Mouse (Mus musculus): ENCODE results near the gene Cox7b2.
"Not testable (repeated sequence)": the region's sequence is repeated elsewhere in the genome, so short reads cannot be mapped to it uniquely, and the experiment has no call there.

Gene Cox7b2

DNA sequence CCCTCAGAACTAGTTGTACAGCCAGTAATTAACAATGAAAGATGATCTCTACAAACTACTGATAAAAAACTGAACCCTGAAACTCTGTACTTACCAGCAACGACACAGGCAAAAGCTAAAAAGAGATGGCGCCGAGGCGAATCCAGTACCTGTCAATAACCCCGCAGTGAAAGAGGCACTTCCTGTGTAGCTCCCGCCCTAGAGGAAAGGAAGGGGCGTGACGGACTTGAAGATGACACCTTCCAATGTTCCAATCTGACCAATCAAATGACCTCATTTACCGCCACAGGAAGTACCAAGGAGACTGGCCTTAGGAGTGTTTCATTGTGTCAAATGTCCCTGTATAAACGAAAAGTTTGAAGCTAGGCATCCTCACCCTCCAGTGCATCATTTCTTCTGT lies at the start of gene Cox7b2:
TSS of gene Cox7b2 (minus strand) at position 127 of the 400 bp plus-strand sequence.
- no peak for DNase-seq (ENCODE audit: extremely low read depth, low read depth)

DNA sequence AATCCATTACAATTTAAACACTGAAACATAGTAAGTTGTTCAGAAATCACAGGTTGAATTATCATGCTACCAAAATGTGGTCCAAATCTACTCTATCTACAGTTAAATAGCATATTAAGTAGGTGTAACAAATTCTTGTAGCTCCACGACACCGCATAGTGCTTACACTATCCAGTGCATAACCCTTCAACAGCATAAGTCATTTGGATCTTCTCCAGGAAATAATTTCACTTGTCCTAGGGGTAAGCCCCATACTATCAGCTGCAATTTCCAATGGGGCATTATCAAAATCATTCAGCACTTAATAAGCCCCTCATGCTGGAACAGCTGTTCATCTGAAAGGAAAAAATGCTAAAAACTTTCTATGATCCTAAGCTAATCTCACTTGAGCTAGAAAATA lies 47.3 kb upstream of the Cox7b2 start:
- no peak for DNase-seq (ENCODE audit: extremely low read depth, low read depth)

DNA sequence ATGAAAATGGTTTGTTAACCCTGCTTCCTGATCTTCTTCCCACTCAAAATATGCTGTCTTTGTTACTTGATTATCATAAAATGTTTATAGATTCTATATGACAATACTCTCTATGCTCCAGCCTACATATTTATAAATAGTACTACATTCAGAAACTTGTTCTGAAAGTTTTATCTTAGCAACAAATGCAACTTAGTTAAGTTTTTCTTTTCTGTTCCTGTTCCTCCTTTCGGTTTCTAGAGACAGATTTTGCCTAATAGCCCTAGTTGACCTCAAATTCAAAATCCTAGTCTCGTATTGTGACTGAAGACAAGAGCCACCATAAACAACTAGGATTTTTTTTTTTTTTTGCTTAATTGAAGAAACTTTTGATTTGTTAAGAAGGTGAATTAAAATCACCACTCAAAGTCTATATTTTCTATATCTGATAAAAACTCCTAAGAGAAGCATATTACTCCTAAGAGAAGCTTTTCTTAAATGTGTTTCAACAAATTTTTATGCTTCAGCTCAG lies 45.8 kb upstream of the Cox7b2 start:
- DNase-seq (ENCODE audit: extremely low read depth, low read depth) = no peak

DNA sequence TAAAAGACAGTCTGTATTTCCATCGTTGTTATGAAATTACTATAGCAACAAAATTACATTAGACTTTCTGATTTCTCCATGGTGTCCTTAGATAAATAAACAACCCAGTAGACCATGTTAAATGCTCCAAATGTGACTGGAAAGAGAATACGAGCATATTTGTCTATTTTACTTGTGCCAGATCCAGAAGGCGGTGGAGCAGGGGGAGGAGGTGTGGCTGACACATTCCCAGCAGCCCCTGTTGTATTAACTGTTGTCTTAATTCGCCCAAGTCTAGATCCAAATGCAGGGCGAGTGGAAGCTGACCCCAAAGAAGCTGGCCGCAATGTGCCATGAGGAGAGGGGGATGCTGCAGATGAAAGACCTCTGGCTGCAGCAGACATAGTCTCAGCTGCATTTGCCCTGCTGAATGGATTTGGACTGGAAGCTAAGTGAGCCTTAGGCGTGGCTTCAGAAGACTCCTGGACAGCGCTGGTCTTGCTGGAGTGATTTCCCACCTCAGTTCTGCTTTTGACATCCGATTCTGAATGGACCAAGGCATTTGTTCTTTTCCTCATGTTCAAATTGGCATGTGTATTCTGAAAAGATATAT lies 23.7 kb upstream of the Cox7b2 start:
- no peak for DNase-seq (ENCODE audit: extremely low read depth, low read depth)

DNA sequence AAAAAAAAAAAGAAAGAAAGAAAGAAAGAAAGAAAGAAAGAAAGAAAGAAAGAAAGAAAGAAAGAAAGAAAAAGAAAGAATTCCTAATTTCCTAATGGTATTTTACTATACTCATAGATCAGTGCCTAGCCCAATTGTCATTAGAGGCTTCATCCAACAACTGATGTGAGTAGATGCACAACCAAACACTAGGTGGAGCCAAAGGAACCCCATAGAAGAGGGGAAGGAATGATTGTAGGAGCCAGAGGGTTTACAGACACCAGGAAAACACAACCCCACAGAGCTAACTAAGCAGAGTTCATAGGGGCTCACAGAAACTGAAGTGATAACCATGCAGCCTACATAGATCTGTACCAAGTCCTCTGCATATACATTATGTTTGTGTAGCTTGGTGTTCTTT lies 2.5 kb downstream of the Cox7b2 start:
- peak; percentile 8 for DNase-seq (ENCODE audit: extremely low read depth, low read depth)

DNA sequence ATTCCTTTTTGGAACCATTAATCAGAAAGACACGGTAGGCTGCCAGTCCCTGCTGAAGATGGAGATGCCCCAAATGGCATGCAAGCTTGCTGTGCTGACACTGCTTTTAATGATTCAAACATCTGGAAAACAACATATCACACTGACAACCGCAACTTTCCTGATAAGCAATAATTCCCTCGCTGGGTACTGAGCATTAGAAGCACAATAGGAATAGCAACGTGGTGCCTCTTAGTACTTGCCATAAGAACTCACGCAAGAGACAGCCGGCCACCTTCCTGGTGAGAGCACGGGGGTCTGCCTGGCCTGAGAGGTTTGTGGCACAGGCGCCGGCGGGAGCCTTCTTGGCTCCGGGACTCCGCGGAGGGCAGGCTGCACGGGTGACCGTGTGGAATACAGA lies 22.5 kb downstream of the Cox7b2 start:
- DNase-seq (ENCODE audit: extremely low read depth, low read depth) = not testable (repeated sequence)

DNA sequence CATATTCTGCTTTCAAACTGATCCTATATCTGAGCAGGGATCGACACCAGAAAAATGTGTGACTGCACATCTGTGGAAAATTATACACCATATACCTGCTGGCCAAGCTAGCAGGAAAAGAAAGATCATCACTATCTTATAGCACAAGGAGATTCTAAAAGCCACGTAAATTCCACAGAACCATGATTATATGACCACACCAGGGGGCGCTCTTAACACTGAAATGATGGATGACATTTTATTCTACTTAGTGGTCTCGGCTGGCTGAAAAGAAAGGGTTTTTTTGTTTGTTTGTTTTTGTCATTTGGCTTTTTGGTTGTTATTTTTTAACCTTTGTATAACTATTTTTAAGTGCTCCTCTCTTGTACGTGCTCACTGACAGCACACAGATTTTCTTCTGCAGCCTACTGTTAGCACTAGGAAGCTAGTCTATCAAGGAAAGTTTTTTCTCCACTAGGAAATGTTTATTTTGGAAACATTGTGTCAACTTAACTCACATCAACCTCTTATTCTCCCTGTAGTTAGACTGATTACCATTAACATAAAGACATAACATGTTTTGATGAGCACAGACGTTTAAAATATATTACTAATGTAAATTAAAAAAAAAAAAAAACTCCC lies 45.8 kb downstream of the Cox7b2 start:
- peak; percentile 19 for DNase-seq (ENCODE audit: extremely low read depth, low read depth)

DNA sequence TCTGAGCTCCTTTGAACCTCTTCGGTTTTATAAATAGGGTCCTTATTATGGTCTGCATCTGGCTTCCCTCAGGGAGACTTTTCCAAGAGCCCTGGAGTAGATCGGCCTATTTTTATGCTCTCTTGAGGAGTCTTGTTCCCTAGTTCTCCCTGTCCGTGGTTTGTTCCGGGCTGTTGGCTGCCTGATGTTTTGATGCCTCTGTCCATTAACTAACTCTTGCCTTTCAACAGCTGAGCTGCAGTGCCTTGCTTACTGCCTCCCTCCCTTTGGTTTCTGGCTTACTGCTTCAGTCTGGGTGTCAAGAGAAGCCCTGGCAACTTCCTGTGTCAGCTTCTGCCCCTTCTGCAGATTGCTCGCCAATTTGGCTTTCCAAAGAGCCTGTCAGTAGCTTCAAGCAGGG lies 52.4 kb downstream of the Cox7b2 start:
- DNase-seq (ENCODE audit: extremely low read depth, low read depth) = no peak

DNA sequence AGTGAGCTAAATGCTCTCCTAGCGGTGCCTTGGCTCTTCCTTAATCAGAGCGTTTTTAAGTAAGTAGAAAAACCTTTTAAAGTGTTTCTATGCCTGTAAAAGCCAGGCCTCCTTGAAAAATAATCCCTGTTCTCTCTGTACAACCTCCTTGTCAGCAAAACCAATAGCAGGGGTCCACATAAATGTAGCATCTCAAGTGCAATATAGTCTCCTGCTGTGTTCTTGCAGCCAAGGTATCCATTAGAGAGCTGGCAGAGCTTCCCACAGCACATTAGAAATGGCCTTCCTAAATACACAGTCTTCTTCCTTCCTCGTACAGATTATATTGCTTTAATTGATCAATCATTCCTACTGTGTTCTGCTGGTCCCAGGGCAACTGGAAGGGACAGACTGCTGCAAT lies 91.0 kb downstream of the Cox7b2 start:
- DNase-seq (ENCODE audit: extremely low read depth, low read depth) = no peak

DNA sequence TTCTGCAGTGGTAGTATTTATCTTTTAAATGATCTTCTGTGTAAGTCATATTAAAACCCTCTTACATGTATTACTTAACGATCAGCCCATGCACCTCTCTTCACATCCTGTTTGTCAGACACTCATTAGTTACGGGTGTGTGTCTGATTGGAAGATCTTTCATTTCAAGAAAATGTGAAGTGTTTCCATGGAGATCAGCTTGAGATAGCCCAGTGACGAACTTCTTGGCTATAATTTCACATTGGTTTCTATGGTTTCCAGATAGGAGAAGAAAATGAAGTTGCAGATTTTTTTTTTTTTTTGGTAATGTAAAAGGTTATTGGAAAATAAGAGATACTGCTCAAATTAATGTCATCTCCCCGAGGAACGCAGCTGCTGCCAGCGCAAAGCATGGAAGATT lies 107.8 kb downstream of the Cox7b2 start:
- no peak for DNase-seq (ENCODE audit: extremely low read depth, low read depth)

All from MEL-GATA-1-ER (cell line).